Mouse (Mus musculus): ENCODE results near the gene Olfr767. TPM values are rescaled to one million over a fixed set of nuclear protein-coding genes. Genes with fewer than 3 reads are reported as not detected.
A peak's percentile ranks its signal among the peaks of the same experiment; 100 is the strongest.

Olfr767 gene
- polyA plus RNA-seq, 1 experiment = not detected

GRCm38 (mm10) chr10:129028343-129028742 lies 54.4 kb downstream of the Olfr767 start:
- H3K4me3 ChIP-seq (ENCODE audit: insufficient read depth, low read depth, low read length) = no peak overlapping the region
- H3K4me1 ChIP-seq (ENCODE audit: control insufficient read depth, insufficient read depth, low read length) = no peaks in the 10 kb centered on the region
- H3K27ac ChIP-seq (ENCODE audit: insufficient read depth, low read depth, low read length) = no peak overlapping the region
- DNase-seq = no peak
- WGBS = 20% methylated on average over 2 of the region's 2 CpGs
- TF ChIP-seq POLR2A (IDR thresholded peaks at IDR 0.05; ENCODE audit: low read depth, low read length) (no peak), CTCF (conservative IDR thresholded peaks at IDR 0.05; ENCODE audit: insufficient read depth, insufficient read length, low read depth, low read length) (no peak)
- no peaks in the 10 kb centered on the region for H3K27me3 ChIP-seq (replicated peaks; ENCODE audit: control insufficient read depth, insufficient read depth, low read length)
- no peaks in the 10 kb centered on the region for H3K36me3 ChIP-seq (ENCODE audit: control insufficient read depth, insufficient read depth, low read length)

- no peak overlapping the region for H3K27ac ChIP-seq (ENCODE audit: insufficient read depth, low read depth, low read length)
- H3K27me3 ChIP-seq (replicated peaks; ENCODE audit: control insufficient read depth, insufficient read depth, low read length) = no peaks in the 10 kb centered on the region
- DNase-seq = peak; percentile 37
- H3K4me3 ChIP-seq (ENCODE audit: insufficient read depth, low read depth, low read length) = no peak overlapping the region
- H3K4me1 ChIP-seq (ENCODE audit: control insufficient read depth, insufficient read depth, low read length) = no peaks in the 10 kb centered on the region
- no peaks in the 10 kb centered on the region for H3K36me3 ChIP-seq (ENCODE audit: control insufficient read depth, insufficient read depth, low read length)
- 63% methylated on average over 3 of the region's 3 CpGs for WGBS
- TF ChIP-seq POLR2A (IDR thresholded peaks at IDR 0.05; ENCODE audit: low read depth, low read length) = no peak
- peak; percentile 34 for TF ChIP-seq CTCF (conservative IDR thresholded peaks at IDR 0.05; ENCODE audit: insufficient read depth, insufficient read length, low read depth, low read length)
Measured at GRCm38 (mm10) chr10:129026018-129026662, 56.6 kb downstream of the Olfr767 start.

Other genes with a start within 250 kb of the Olfr767 start
- gene Gdf11, start 191.2 kb downstream of the Olfr767 start, polyA plus RNA-seq (2012; rRNA removed) = 2.5 and 2.9 TPM in 2 replicates
- gene Cd63, start 181.9 kb downstream of the Olfr767 start, polyA plus RNA-seq (2012; rRNA removed) = 713 and 847 TPM in 2 replicates
- gene Rdh5, start 160.0 kb downstream of the Olfr767 start, polyA plus RNA-seq (2012; rRNA removed) = 38.9 and 46.0 TPM in 2 replicates
- gene Bloc1s1, start 158.9 kb downstream of the Olfr767 start, polyA plus RNA-seq (2012; rRNA removed) = 339 and 365 TPM in 2 replicates
- gene Itga7, start 149.1 kb downstream of the Olfr767 start, polyA plus RNA-seq (2012; rRNA removed) = 14.6 and 17.8 TPM in 2 replicates
- 234 and 269 TPM in 2 replicates for gene Mettl7b, start 121.9 kb downstream of the Olfr767 start, polyA plus RNA-seq (2012; rRNA removed)
- not detected in 2 replicates for gene Olfr9, start 93.5 kb downstream of the Olfr767 start, polyA plus RNA-seq (2012; rRNA removed)
- gene Olfr763, start 72.1 kb downstream of the Olfr767 start, polyA plus RNA-seq (2012; rRNA removed) = not detected in 2 replicates
- not detected in 2 replicates for gene Olfr764-ps1, start 43.0 kb downstream of the Olfr767 start, polyA plus RNA-seq (2012; rRNA removed)
- gene Olfr765, start 32.9 kb downstream of the Olfr767 start, polyA plus RNA-seq (2012; rRNA removed) = not detected in 2 replicates
- not detected in 2 replicates for gene Olfr766-ps1, start 13.9 kb downstream of the Olfr767 start, polyA plus RNA-seq (2012; rRNA removed)
- gene Olfr768, start 16.5 kb upstream of the Olfr767 start, polyA plus RNA-seq (2012; rRNA removed) = not detected in 2 replicates
- gene Olfr769, start 35.0 kb upstream of the Olfr767 start, polyA plus RNA-seq (2012; rRNA removed) = not detected in 2 replicates
- not detected in 2 replicates for gene Olfr770, start 56.1 kb upstream of the Olfr767 start, polyA plus RNA-seq (2012; rRNA removed)
- gene Olfr771, start 81.8 kb upstream of the Olfr767 start, polyA plus RNA-seq (2012; rRNA removed) = not detected in 2 replicates
- not detected in 2 replicates for gene Olfr772, start 95.0 kb upstream of the Olfr767 start, polyA plus RNA-seq (2012; rRNA removed)
- gene Olfr773, start 104.5 kb upstream of the Olfr767 start, polyA plus RNA-seq (2012; rRNA removed) = not detected in 2 replicates
- not detected in 2 replicates for gene Olfr774, start 153.3 kb upstream of the Olfr767 start, polyA plus RNA-seq (2012; rRNA removed)
- not detected in 2 replicates for gene Olfr775, start 165.5 kb upstream of the Olfr767 start, polyA plus RNA-seq (2012; rRNA removed)
- not detected in 2 replicates for gene Olfr776, start 176.2 kb upstream of the Olfr767 start, polyA plus RNA-seq (2012; rRNA removed)
- not detected in 2 replicates for gene Olfr777, start 188.6 kb upstream of the Olfr767 start, polyA plus RNA-seq (2012; rRNA removed)
- gene Olfr780, start 235.2 kb upstream of the Olfr767 start, polyA plus RNA-seq (2012; rRNA removed) = not detected in 2 replicates
- not detected in 2 replicates for gene Olfr781, start 245.9 kb upstream of the Olfr767 start, polyA plus RNA-seq (2012; rRNA removed)

Data from kidney, adult 2 months (tissue).